Mouse (Mus musculus) hindlimb bud, embryonic 11.5 days (tissue): ENCODE results near the gene Fn1.

Experiments
- DNase-seq: peaks from one replicate; pipeline ENCODE4 v3.0.0-alpha.2; 2012; ENCODE audit warnings: low read depth, low spot score; ENCODE audit errors: extremely low spot score

Gene Fn1

GRCm38 (mm10) chr1:71652551-71653399 lies at the start of gene Fn1:
TSS of gene Fn1 (minus strand) at chr1:71653200.
- DNase-seq, result peak; percentile 82

DNA sequence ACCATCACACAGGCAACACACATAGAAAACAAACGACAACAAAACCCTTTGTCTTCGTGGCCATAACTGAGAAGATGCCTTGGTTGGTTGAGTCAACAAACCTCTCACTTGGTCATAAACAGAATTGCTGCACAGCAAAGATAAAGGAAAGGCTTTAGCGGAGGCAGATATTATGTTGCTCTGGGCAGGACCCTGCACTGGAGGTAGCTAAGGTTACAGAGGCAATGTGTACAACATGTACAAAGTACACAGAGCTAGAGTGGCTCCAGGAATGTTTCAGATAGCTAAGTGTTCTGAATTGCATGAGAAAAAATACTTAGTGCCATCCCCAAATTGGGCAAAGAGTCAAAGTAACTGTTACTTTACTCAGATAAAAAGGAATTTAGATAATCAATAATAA lies 43.1 kb upstream of the Fn1 start:
- DNase-seq, result no peak

GRCm38 (mm10) chr1:71691472-71692277 lies 38.7 kb upstream of the Fn1 start:
- DNase-seq, result no peak

- no peak for DNase-seq
Measured at GRCm38 (mm10) chr1:71688926-71689303, 35.9 kb upstream of the Fn1 start.

DNA sequence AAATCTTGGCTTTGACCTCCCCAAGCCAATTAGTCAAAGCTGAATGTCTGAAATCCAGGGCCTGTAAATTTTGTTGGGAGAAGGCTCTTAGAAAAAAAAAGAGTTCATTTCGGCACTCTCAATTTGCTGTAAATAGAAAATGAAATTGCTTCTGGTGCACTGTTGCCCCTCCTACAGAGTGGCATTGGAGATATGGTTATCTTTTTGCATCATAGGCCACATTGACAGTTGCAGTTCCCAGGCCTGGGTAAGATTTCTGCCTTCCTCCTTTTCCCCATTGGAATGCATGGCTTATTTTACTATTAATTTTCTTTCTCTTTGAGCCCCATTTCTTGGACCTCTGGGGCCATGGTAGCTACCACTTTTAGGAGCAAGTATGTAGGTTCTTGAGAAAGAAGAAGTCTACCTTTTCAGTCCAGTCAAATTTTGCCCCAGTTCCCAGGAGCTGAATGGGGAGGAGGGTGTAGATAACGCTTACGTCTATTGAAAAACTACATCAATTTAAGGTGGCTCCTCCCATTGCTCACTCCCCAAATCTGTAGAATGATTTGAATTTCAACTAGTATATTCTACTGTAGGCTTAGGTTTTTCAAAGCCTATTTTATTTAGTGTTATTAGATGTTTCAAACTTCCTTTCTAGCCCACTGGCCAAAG lies 35.4 kb upstream of the Fn1 start:
- no peak for DNase-seq

- DNase-seq, result no peak
Measured at GRCm38 (mm10) chr1:71686791-71687190, 33.8 kb upstream of the Fn1 start.

DNA sequence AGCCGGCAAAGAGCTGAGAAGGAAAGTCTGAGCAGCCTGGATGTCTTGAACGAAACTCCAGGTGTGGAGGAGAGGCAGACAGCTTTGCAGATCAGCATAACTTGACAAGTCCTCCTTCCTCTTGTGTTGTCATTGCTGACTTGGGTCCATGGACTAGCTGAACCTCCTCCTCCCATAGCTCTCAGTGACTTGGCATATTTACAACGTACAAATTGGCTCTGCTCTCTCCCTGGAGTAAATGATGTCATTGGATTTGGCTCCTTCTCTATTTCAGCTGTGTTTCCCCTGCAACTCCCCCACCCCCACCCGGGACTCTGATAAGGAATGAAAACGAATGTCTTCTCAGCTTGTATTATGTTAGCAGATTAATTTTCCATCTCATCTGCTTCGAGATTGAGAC lies 30.7 kb upstream of the Fn1 start:
- DNase-seq, result no peak

DNA sequence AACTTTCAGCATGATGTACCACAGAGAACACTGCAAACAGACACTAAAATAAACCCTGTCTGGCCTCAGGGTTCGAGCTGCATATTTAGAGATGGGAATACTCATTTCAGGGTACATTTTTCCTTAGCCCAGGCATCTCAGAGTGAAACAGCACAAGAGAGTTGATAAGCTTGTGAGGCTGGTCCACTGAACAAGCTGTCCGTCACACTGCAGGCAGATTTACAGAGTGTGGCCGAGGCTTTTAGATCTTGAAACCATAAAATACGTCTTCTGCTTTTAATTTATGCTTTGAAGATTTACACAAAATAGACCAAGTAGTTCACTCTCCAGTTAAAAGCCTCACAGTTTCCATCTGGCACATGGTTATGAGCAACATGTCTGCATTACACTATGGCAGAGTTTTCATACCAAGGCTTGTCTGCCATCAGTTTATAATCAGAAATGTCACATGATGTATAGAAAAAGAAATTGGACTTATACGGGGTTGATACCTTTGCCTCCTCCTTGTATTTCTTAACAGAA lies 29.3 kb upstream of the Fn1 start:
- peak; percentile 46 for DNase-seq

GRCm38 (mm10) chr1:71681306-71681705 lies 28.3 kb upstream of the Fn1 start:
- DNase-seq, result no peak

GRCm38 (mm10) chr1:71680046-71680672 lies 27.2 kb upstream of the Fn1 start:
- DNase-seq, result no peak

DNA sequence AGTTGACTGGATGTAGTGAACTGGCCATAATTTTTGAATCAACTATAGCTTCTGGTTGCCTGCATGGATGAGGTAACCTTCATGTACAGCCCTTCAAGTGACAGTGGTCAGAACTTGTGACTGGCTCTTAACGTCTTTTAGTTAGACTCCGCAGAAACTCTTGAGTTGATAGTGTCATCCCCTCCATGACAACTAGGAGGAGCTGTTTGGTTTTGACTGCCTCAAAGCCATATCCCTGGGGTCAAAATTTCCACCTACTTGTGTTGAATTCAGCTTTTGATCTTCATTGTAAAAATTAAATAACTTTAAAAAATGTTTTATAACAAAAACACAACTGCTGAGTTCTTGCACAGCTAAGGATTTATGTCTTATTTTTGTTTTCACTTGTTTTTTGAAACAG lies 22.4 kb upstream of the Fn1 start:
- no peak for DNase-seq

DNA sequence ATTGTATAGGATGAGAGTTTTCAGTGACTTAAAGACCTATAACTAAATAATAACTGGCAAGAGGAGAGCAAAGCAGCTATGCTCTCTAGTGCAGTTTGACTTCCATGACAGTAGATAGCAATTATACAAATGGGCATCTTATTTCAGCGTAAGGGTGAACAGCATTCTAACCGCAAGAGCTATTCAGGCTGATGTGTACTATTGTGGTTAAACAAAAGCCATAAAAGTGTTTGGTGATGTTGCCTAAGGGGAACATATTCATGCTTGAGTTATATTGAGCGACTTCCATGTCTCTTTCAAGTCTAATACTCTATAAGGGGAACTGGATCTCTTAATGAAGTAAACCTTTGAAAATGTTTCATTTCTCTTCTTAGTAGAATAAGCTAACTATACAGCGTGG lies 21.3 kb upstream of the Fn1 start:
- no peak for DNase-seq

GRCm38 (mm10) chr1:71673398-71673910 lies 20.5 kb upstream of the Fn1 start:
- no peak for DNase-seq

- DNase-seq, result no peak
Measured at GRCm38 (mm10) chr1:71672346-71672745, 19.3 kb upstream of the Fn1 start.

DNA sequence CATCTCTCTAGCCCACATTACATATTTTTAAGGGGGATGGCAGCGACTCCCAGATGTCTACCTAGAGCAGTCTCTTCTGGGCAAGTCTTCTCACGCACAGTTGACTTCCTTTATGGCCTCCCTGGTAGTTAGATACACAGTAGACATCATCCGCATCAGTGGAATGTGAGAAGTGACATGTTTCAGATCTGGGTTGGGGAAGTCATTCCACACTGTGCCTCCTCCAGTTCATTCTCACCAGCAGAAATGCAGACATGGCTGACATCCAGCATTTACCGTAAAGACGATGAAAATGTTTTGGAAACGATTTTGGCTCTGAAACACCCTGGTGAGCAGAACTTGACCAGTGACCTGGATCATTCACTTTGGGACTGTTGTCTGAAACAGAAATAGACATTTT lies 10.2 kb upstream of the Fn1 start:
- no peak for DNase-seq

DNA sequence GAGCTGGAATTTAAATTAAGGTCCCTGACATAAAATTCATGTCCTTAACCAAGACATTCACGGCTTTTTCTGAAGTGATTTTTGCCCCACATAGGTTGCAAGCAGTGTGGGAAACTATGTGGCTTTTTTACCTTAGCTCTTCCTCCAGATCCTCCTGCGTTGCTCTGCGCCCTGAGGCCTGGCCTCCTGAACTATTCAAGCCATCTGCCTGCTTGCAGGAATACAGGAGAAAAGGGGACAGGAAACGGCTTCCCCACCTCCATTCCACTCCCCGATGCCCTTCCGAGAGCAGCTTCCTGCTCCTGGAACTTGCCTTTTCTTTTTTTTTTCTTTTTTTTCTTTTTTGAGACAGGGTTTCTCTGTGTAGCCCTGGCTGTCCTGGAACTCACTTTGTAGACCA lies 5.6 kb upstream of the Fn1 start:
- no peak for DNase-seq

GRCm38 (mm10) chr1:71656309-71656708 lies 3.3 kb upstream of the Fn1 start:
- DNase-seq, result no peak

DNA sequence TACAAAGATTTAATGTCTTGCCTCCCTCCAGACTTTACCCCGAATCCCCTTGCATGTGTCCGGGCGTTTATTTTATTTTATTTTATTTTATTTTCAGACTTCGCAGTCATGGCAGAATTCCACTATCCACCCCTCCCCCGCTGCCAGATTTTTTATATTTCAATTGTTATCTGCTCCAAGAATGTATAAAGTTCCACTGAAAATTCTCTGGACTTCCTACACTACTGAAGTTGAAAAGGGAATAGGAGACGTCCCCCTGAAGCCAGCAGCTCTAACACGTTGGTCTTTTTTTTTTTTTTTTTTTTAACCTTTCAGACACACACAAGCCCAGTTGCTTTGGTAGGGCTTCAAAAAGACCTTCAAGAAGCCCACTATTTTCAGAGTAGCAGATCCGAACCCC lies 1.2 kb upstream of the Fn1 start:
- no peak for DNase-seq

GRCm38 (mm10) chr1:71653400-71654159 lies 580 bp upstream of the Fn1 start:
- no peak for DNase-seq

DNA sequence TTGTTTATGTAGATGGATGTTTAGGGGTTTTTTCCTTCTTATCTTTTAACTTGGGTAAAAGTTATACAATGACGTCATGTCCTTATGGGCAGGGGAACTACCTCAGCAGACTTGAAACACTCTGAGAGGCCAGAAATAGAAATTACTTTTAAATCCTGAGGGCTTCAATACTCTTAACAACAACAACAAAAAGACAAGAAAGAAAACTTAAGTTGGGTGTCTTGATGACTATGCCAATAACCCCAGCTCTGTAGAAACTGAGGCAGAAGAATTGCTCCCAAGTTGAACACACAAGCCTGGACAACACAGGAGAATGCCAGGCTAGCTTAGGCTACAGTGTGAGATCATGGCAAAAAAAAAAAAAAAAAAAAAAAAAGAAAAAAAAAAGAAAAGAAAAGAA lies 1.2 kb downstream of the Fn1 start:
- no peak for DNase-seq
